Mouse (Mus musculus) urinary bladder, postnatal 36 days (tissue): ENCODE measurements at regions not wholly inside any gene's neighbourhood (a gene's known extent, or its start where the extent isn't known, plus 50 kb on each side); places are given as distances from the start of the nearest gene placed in this dataset.
"Not testable (repeated sequence)": the region's sequence is repeated elsewhere in the genome, so short reads cannot be mapped to it uniquely, and the experiment has no call there.

ENCODE experiments used
- DNase-seq, 2 experiments: peaks; one replicate each; pipeline ENCODE4 v3.0.0; 2022; ENCODE audit warnings: low spot score in 2 of 2, mixed read lengths in 1 of 2

GRCm38 (mm10) chr12:54517265-54517664, 139.1 kb downstream of the Sptssa start:
- no peak for DNase-seq

- DNase-seq: no peak
Observed at GRCm38 (mm10) chr12:54516463-54516862, 139.9 kb downstream of the Sptssa start.

GRCm38 (mm10) chr12:54516039-54516438, 140.3 kb downstream of the Sptssa start:
- not testable (repeated sequence) for DNase-seq

GRCm38 (mm10) chr12:54509903-54510302, 146.5 kb downstream of the Sptssa start:
- DNase-seq: no peak

- DNase-seq: no peak
Observed at GRCm38 (mm10) chr12:54502775-54503174, 153.6 kb downstream of the Sptssa start.

GRCm38 (mm10) chr12:54499963-54500362, 156.4 kb downstream of the Sptssa start:
- DNase-seq: no peak

GRCm38 (mm10) chr12:54495701-54496374, 160.5 kb downstream of the Sptssa start:
- no peak for DNase-seq

- no peak for DNase-seq
Observed at GRCm38 (mm10) chr12:54494756-54495375, 161.5 kb downstream of the Sptssa start.

GRCm38 (mm10) chr12:54492737-54493136, 163.6 kb downstream of the Sptssa start:
- no peak for DNase-seq

- DNase-seq: no peak
Observed at GRCm38 (mm10) chr12:54490460-54490859, 165.9 kb downstream of the Sptssa start.

GRCm38 (mm10) chr12:54489675-54490074, 166.7 kb downstream of the Sptssa start:
- DNase-seq: peak; percentile 61 to 69

- no peak for DNase-seq
Observed at GRCm38 (mm10) chr12:54487689-54488088, 168.7 kb downstream of the Sptssa start.

- no peak for DNase-seq
Observed at GRCm38 (mm10) chr12:54482020-54482419, 174.4 kb downstream of the Sptssa start.

- DNase-seq: no peak
Observed at GRCm38 (mm10) chr12:54479841-54480240, 176.5 kb downstream of the Sptssa start.

- DNase-seq: no peak
Observed at GRCm38 (mm10) chr12:54472881-54473280, 183.5 kb downstream of the Sptssa start.

GRCm38 (mm10) chr12:54472407-54472806, 184.0 kb downstream of the Sptssa start:
- DNase-seq: no peak

GRCm38 (mm10) chr12:54467635-54468034, 188.7 kb downstream of the Sptssa start:
- DNase-seq: no peak

GRCm38 (mm10) chr12:54463806-54464205, 192.6 kb downstream of the Sptssa start:
- DNase-seq: peak in 1 of 2 experiments; percentile 26

GRCm38 (mm10) chr12:54461411-54461810, 195.0 kb downstream of the Sptssa start:
- DNase-seq: no peak

GRCm38 (mm10) chr12:54460135-54460523, 196.2 kb downstream of the Sptssa start:
- DNase-seq: peak; percentile 43 to 77

- no peak for DNase-seq
Observed at GRCm38 (mm10) chr12:54459462-54460134, 196.8 kb downstream of the Sptssa start.

GRCm38 (mm10) chr12:54456731-54457130, 199.6 kb downstream of the Sptssa start:
- no peak for DNase-seq

GRCm38 (mm10) chr12:54454606-54455005, 201.8 kb downstream of the Sptssa start:
- DNase-seq: no peak
